Mouse (Mus musculus) kidney, postnatal 10 days (tissue): ENCODE results near the gene Olfr707.
"Not testable (repeated sequence)": the region's sequence is repeated elsewhere in the genome, so short reads cannot be mapped to it uniquely, and the experiment has no call there.

Experiments
- DNase-seq: peaks from one replicate; pipeline ENCODE4 v3.0.0; 2021; ENCODE audit warnings: mixed read lengths

Olfr707 gene

GRCm38 (mm10) chr7:106901141-106901540 lies at the start of gene Olfr707:
Gene Olfr707, minus strand, starts transcription at chr7:106901241.
- DNase-seq = not testable (repeated sequence)

DNA sequence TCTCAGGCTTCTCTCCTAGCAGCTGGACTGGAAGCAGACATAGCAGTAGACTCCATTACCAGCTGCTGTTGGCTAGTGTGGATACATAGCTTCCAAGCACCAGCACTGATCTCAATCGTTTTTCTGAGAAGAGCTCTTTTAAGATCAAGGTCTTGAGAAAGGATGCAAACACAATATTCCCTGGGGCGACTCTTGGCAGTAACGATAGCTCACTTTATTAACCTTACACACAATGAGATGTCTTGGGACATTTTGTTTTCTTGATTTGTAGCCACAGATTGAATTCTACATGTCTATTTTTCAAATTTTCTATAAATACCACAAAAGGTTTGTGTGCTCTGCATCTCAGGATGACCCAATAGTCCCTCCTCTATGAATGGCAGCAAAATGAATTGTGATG lies 47.2 kb upstream of the Olfr707 start, which contains the start of gene Olfr710:
Gene Olfr710, minus strand, starts transcription at position 101 of the 400 bp plus-strand sequence.
- DNase-seq = no peak

GRCm38 (mm10) chr7:106932119-106932518 lies 31.1 kb upstream of the Olfr707 start, which contains the start of gene Olfr709-ps1:
Gene Olfr709-ps1, minus strand, starts transcription at chr7:106932219.
- no peak for DNase-seq

GRCm38 (mm10) chr7:106920961-106921360 lies 19.9 kb upstream of the Olfr707 start:
- peak; percentile 6 for DNase-seq

DNA sequence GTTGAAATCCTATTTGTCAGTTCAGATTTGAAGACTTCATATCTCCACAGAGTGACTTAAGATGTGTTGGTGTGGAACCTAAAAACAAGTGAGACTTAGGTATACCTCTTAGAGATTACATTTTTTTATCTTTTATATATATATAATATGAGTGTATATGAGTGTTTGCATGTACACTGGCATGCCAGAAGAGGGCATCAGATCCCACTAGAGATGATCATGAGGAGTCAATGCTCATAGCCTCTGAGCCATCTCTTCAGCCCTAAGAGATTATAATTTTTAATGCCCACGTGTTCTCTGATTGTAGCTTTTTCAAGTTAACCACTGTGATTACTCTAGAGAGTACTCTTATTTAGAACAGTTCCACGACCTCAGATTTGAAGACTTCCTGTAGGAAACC lies 6.6 kb upstream of the Olfr707 start, which contains the start of gene Olfr1532-ps1:
Gene Olfr1532-ps1, plus strand, starts transcription at position 326 of the 400 bp plus-strand sequence.
- DNase-seq = no peak

DNA sequence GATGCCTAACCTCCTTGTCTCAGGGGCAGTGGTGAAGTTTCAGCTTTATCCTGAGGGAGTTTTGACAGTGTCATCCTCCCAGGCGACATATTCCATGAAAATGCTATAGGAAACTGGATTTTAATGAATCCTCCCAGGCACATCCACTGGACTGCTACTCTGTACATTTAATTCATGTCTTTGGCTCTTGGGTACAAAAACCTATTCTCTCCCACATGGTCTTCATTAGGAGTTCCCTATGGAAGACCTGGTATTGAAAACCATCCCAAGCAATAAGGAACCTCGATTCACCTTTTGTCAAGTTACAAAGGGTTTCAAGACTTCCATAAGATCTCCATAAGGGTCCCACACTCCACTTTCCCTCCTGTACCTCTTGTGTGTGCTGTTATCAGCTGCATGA lies 13.0 kb downstream of the Olfr707 start, which contains the start of gene Olfr706:
Gene Olfr706, minus strand, starts transcription at position 101 of the 400 bp plus-strand sequence.
- DNase-seq = no peak

GRCm38 (mm10) chr7:106876791-106877190 lies 24.2 kb downstream of the Olfr707 start, which contains the start of gene Olfr705:
Gene Olfr705, minus strand, starts transcription at chr7:106876891.
- DNase-seq = no peak

GRCm38 (mm10) chr7:106862885-106863284 lies 38.2 kb downstream of the Olfr707 start, which contains the start of gene Olfr704:
Gene Olfr704, plus strand, starts transcription at chr7:106863185.
- no peak for DNase-seq

GRCm38 (mm10) chr7:106843060-106843459 lies 58.0 kb downstream of the Olfr707 start, which contains the start of gene Olfr703:
Gene Olfr703, plus strand, starts transcription at chr7:106843360.
- no peak for DNase-seq
